Mouse (Mus musculus): ENCODE measurements around the gene Megf11. TPM values are rescaled to one million over a fixed set of nuclear protein-coding genes. Genes with fewer than 3 reads are reported as not detected.
"Not testable (repeated sequence)": the region's sequence is repeated elsewhere in the genome, so short reads cannot be mapped to it uniquely, and the experiment has no call there.

Gene Megf11
- polyA plus RNA-seq, 1 experiment, result 6.2 TPM

DNA sequence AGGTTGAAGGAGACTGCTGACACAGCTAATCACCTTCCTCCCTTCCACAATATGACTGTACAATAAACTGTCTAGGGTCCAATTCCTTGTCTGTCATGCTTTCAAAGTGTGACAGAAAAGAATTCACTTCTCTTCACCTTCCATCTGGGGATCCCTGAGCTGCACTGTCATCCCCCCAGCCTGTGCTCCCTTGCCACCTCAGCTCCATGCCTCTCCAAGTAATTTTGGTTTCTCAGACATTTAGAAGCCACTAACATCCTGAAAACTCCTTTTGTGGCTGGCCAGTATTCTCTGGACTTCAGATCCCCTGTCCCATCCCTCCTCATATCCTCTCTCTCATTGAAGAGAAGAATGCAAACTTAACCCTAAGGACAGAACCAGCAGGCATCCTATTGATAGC lies 317.0 kb downstream of the Megf11 start:
- Histone ChIP-seq H3K4me1 (ENCODE audit: control insufficient read depth, insufficient read depth, low read length) (peaks cover 8% of the 10 kb centered on the region; the same call in 1 of the 2 replicates), H3K4me3 (ENCODE audit: insufficient read depth, low read length) (no peak overlapping the region), H3K27ac (ENCODE audit: insufficient read depth, low read length) (no peak overlapping the region)
- TF ChIP-seq CTCF (IDR thresholded peaks at IDR 0.05; ENCODE audit: extremely low read depth, insufficient read depth, low read length) (no peak), POLR2A (IDR thresholded peaks at IDR 0.05; ENCODE audit: extremely low read depth, insufficient read depth, low read length) (no peak)

DNA sequence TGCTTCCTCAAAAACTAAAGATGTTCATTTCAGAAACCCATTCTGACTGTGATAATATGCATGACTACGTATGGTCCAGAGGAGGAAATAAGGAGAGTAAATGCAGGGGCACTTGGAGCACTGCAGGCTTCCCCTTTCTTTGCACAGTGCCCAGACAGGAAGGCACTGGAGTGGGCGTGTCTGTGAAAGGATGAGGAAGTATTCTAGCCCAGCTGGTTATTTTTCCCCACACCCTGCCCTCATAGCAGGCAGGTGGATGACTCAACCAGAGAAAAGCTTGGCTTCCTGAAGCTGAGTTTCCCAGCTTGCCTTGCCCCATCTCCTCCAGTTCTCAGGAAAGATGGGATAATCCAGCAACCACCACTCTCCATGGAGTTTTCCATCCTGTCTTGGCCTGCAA lies 317.5 kb downstream of the Megf11 start:
- Histone ChIP-seq H3K4me3 (ENCODE audit: insufficient read depth, low read length) (no peak overlapping the region), H3K27ac (ENCODE audit: insufficient read depth, low read length) (no peak overlapping the region), H3K4me1 (ENCODE audit: control insufficient read depth, insufficient read depth, low read length) (peaks cover 8% of the 10 kb centered on the region; the same call in 1 of the 2 replicates)
- TF ChIP-seq POLR2A (IDR thresholded peaks at IDR 0.05; ENCODE audit: extremely low read depth, insufficient read depth, low read length), result no peak
- TF ChIP-seq CTCF (IDR thresholded peaks at IDR 0.05; ENCODE audit: extremely low read depth, insufficient read depth, low read length), result no peak

DNA sequence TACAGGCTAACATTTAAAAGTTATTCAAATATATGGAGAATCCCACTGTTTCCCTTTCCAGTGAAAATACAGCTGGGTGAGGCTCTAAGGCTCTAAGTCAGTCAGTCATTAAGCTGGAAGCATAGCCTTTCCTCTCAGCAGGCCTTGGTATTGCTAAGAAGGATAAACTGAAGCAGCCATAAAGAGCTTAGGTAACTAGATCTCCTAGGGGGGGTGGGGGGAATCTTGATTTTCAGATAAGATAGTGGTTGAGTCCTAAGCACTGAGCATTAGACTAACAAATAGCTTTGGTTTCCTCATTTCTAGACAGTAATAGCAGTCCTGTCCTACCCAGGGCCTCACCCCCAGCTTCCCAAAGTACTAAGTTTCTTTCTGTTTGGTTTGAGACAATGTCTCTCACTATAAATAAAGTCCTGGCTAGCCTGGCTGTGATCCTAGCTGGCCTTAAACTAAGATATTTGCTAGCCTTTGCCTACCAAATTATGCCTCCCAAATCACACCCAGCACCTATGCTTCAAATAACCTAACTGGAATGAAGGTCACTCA lies 318.1 kb downstream of the Megf11 start:
- Histone ChIP-seq H3K27ac (ENCODE audit: insufficient read depth, low read length) (no peak overlapping the region), H3K4me3 (ENCODE audit: insufficient read depth, low read length) (no peak overlapping the region), H3K4me1 (ENCODE audit: control insufficient read depth, insufficient read depth, low read length) (peaks cover 8% of the 10 kb centered on the region; the same call in 1 of the 2 replicates)
- TF ChIP-seq CTCF (IDR thresholded peaks at IDR 0.05; ENCODE audit: extremely low read depth, insufficient read depth, low read length), result no peak
- no peak for TF ChIP-seq POLR2A (IDR thresholded peaks at IDR 0.05; ENCODE audit: extremely low read depth, insufficient read depth, low read length)

DNA sequence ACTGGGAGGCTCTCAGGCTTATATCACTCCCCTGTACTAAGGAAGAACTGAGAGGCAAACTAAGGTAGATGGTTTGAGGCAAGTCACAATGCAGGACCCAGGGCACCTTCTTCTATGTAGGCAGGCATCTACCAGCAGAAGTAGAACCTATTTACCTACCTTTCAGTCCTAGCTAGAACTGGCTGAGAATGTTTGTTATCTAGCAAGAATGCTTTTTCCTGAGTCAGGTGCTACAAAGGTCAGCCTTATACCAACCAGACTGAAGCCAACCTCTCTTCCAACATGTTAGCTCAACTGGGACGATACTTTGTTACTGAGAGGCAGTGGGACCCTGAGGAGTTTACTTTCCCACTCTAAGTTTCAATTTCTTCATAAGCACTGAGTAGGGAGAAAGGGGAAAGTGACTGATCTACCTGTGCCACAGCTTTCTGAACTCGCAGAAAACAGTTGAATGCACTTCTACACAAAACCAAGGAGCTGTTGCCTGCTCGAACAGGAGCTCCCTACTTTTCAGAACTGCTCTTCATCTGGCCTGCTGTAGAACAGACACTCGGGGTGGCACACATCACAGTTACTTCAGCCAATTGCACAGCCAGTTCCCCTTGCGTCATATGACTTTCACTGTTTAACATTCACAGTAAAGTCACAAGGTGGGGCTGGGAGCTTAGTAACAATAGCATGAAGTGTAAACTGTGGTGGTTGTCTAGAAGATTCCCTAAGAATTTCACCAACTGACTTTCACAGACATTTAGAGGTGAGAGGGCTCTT lies 318.8 kb downstream of the Megf11 start:
- H3K27ac ChIP-seq (ENCODE audit: insufficient read depth, low read length), result no peak overlapping the region
- H3K4me3 ChIP-seq (ENCODE audit: insufficient read depth, low read length), result no peak overlapping the region
- no peak for TF ChIP-seq POLR2A (IDR thresholded peaks at IDR 0.05; ENCODE audit: extremely low read depth, insufficient read depth, low read length)
- no peak for TF ChIP-seq CTCF (IDR thresholded peaks at IDR 0.05; ENCODE audit: extremely low read depth, insufficient read depth, low read length)
- peaks cover 8% of the 10 kb centered on the region; the same call in 1 of the 2 replicates for H3K4me1 ChIP-seq (ENCODE audit: control insufficient read depth, insufficient read depth, low read length)

DNA sequence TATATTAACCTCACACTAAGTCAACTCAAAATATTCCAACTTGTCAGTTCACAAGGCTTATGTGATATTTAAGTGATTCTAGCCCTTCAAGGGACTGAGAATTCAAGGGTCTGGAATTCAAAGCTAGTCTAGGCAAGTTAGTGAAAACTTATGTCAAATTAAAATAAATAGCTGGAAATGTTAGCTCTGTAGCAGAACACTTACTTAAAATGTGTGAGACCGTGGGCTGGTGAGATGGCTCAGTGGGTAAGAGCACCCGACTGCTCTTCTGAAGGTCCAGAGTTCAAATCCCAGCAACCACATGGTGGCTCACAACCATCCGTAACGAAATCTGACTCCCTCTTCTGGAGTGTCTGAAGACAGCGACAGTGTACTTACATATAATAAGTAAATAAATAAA lies 324.9 kb downstream of the Megf11 start:
- not testable (repeated sequence) for H3K4me1 ChIP-seq (ENCODE audit: control insufficient read depth, insufficient read depth, low read length); H3K27ac ChIP-seq (ENCODE audit: insufficient read depth, low read length); H3K4me3 ChIP-seq (ENCODE audit: insufficient read depth, low read length)

DNA sequence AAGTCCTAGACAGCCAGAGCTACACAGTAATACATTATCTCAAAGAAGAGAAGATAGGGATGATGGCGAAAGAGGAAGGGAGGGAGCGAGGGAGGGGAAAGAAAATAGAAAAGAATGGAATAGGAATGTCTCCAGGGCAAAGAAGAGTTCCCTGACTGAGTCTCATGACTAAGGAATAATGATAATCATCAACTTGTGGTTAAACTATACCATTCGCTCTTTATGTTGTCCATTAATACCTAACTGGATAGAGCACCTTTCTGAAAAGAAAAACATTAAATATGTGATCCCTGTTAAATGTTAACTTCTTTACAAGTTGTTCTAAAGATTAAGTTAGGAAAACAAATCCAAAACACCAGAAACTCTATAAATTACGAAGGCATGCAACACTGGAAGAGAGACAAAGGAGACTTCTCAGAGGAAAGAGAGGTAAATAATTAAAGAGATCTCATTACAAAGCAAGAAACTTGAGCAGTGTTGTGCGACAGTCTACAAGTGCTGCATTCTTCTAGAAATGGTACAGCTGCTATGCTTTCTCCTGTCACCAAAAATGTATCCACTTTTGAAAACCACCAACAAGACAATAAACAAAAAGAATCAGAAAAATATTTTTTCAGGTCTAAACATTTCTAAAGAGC lies 334.2 kb downstream of the Megf11 start:
- no peak overlapping the region for H3K4me3 ChIP-seq (ENCODE audit: insufficient read depth, low read length)
- H3K27ac ChIP-seq (ENCODE audit: insufficient read depth, low read length), result no peak overlapping the region

DNA sequence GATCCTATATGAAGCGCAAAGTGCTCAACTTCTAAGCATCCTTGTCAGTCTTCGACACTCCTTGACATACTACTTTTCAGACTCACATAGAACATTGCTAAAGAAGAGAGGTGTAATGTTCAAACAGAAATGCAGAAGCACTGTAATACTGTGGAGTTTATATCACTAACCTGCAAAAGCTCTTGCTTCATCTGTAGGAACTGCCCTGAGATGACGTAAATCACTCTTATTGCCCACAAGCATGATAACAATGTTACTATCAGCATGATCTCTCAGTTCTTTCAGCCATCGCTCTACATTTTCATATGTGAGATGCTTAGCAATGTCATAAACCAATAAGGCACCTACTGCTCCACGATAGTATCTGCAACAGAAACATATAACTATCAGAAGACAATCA lies 341.0 kb downstream of the Megf11 start:
- TF ChIP-seq CTCF (IDR thresholded peaks at IDR 0.05; ENCODE audit: extremely low read depth, insufficient read depth, low read length) (no peak), POLR2A (IDR thresholded peaks at IDR 0.05; ENCODE audit: extremely low read depth, insufficient read depth, low read length) (no peak)
- Histone ChIP-seq H3K27ac (ENCODE audit: insufficient read depth, low read length) (no peak overlapping the region), H3K4me3 (ENCODE audit: insufficient read depth, low read length) (no peak overlapping the region), H3K4me1 (ENCODE audit: control insufficient read depth, insufficient read depth, low read length) (peaks cover 1% of the 10 kb centered on the region; the same call in 1 of the 2 replicates)

More for the DNA sequence above, 334.2 kb downstream of the Megf11 start:
- no peak for TF ChIP-seq CTCF (IDR thresholded peaks at IDR 0.05; ENCODE audit: extremely low read depth, insufficient read depth, low read length)
- TF ChIP-seq POLR2A (IDR thresholded peaks at IDR 0.05; ENCODE audit: extremely low read depth, insufficient read depth, low read length), result no peak
- no peaks in the 10 kb centered on the region; the same call in 1 of the 2 replicates for H3K4me1 ChIP-seq (ENCODE audit: control insufficient read depth, insufficient read depth, low read length)

DNA sequence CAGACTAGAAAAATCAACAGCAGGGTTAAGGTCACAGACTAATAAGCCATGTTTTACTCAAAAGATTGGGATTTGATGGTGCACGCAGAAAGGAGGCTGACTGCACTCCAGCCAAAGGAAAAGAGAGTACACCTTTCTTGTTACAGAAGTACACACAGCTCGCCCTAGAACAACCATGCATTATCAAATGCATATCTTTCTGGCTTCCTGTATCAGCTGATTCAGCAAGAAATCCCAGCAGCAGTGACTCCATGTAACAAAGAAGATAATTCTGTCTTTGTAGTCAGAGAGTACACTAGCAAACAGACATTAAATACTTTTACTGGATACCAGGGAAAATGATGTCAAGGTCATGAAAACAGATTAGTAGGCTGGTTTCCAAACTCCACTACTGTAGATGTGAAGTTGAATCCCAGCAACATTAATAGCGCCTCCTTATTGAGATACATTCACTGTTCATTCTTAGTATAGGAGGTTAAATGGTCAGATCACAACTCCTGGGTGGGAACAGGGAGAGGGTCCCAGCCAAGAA lies 345.7 kb downstream of the Megf11 start:
- H3K4me1 ChIP-seq (ENCODE audit: control insufficient read depth, insufficient read depth, low read length), result peaks cover 1% of the 10 kb centered on the region; the same call in 1 of the 2 replicates
- no peak overlapping the region for H3K27ac ChIP-seq (ENCODE audit: insufficient read depth, low read length)
- H3K4me3 ChIP-seq (ENCODE audit: insufficient read depth, low read length), result no peak overlapping the region
- no peak for TF ChIP-seq POLR2A (IDR thresholded peaks at IDR 0.05; ENCODE audit: extremely low read depth, insufficient read depth, low read length)
- TF ChIP-seq CTCF (IDR thresholded peaks at IDR 0.05; ENCODE audit: extremely low read depth, insufficient read depth, low read length), result no peak

DNA sequence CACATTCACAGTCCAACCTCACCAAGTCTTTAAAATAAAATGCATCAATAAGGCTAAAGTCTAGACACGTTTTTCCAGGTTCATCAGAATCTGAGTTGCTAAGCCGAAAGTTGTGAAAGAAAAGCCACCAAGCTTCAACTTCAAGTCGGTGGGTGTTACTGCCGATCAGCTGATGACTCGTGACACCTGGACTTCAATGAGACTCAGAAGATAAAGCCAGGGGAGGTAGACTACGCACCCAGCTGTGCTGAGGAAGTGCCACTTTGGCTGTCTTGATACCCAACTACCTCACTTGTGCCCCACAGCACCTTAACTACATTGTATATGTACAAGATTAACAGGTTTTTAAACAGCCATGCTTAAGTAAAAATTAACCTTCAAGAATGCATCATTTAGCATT lies 348.7 kb downstream of the Megf11 start:
- H3K4me3 ChIP-seq (ENCODE audit: insufficient read depth, low read length), result no peak overlapping the region
- H3K4me1 ChIP-seq (ENCODE audit: control insufficient read depth, insufficient read depth, low read length), result peaks cover 1% of the 10 kb centered on the region; the same call in 1 of the 2 replicates
- no peak overlapping the region for H3K27ac ChIP-seq (ENCODE audit: insufficient read depth, low read length)
- TF ChIP-seq CTCF (IDR thresholded peaks at IDR 0.05; ENCODE audit: extremely low read depth, insufficient read depth, low read length) (no peak), POLR2A (IDR thresholded peaks at IDR 0.05; ENCODE audit: extremely low read depth, insufficient read depth, low read length) (no peak)

DNA sequence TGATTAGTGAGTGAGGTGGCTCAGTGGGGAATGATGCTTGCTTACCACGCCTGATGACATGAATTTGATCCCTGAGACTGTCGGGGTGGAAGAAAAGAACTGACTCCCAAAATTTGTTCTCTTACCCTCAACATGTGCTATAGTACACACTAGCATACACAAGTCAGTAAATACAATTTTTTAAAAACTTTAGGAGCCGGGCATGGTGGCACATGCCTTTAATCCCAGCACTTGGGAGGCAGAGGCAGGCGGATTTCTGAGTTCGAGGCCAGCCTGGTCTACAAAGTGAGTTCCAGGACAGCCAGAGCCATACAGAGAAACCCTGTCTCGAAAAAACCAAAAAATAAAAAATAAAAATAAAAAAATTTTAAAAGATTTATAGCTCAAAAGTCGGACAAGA lies 349.6 kb downstream of the Megf11 start:
- not testable (repeated sequence) for H3K4me3 ChIP-seq (ENCODE audit: insufficient read depth, low read length); H3K4me1 ChIP-seq (ENCODE audit: control insufficient read depth, insufficient read depth, low read length); H3K27ac ChIP-seq (ENCODE audit: insufficient read depth, low read length)
